Mouse (Mus musculus): ENCODE measurements around the gene Exosc5. TPM values are rescaled to one million over a fixed set of nuclear protein-coding genes. Genes with fewer than 3 reads are reported as not detected.
A peak's percentile ranks its signal among the peaks of the same experiment; 100 is the strongest.

The Exosc5 gene
- polyA plus RNA-seq, 1 experiment from 2014 or later, result 79.7 TPM

DNA sequence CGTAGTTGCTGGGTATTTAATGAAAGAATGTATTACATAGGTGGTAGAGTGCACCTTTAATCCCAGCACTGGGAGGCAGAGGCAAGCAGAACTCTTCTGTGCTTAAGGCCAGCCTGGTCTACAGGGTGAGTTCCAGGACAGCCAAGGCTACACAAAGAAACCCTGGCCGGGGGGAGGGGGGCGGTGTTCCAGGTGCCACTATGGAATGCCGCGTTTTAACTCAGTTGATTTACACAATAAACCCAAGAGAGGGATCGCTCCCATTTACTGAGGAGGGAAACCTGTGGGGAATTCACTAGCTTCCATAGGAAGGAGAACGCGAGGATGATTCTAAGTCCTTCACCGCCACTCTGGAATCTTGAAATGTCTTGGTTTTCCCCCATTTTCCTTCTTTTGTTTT is 10.7 kb downstream of the Exosc5 start:
- H3K36me3 ChIP-seq (ENCODE audit: insufficient read depth), result peaks cover 40% of the 10 kb centered on the region
- H3K4me3 ChIP-seq (ENCODE audit: low read depth, low read length), result no peak overlapping the region
- no peaks in the 10 kb centered on the region for H3K9me3 ChIP-seq (ENCODE audit: low read depth, low read length)
- H3K27me3 ChIP-seq (ENCODE audit: insufficient read depth, low read length), result peaks cover 15% of the 10 kb centered on the region
- H3K9ac ChIP-seq, result no peak overlapping the region
- H3K4me1 ChIP-seq (ENCODE audit: insufficient read depth), result no peaks in the 10 kb centered on the region
- DNase-seq (no peak), ATAC-seq (ENCODE audit: insufficient read depth) (no peak)
- H3K27ac ChIP-seq (ENCODE audit: low read depth), result no peak overlapping the region
- TF ChIP-seq CTCF (IDR thresholded peaks at IDR 0.05; ENCODE audit: low read depth), result no peak
- WGBS, result 78% methylated on average over 9 of the region's 9 CpGs
- H3K4me2 ChIP-seq, result no peak overlapping the region

DNA sequence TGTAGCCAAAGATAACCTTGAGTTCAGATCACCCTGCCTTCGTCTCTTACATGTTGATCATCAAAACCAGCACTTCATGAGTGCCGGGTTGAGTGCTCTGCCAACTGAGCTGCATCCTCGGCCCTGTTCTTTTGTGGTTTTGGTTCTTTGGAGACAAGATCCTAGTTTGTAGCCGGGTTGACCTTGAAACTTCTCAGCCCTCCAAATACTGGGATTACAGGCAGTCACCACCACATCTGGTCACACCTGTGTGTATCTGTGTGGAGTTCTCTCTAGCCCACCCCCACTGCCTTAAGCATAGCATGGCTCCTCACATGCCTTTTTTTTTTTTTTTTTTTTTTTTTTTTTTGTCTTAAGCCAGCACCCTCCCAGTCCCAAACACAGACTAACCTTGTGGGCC is 11.1 kb downstream of the Exosc5 start:
- TF ChIP-seq CTCF (IDR thresholded peaks at IDR 0.05; ENCODE audit: low read depth), result no peak
- WGBS, result 82% methylated on average over 4 of the region's 4 CpGs

DNA sequence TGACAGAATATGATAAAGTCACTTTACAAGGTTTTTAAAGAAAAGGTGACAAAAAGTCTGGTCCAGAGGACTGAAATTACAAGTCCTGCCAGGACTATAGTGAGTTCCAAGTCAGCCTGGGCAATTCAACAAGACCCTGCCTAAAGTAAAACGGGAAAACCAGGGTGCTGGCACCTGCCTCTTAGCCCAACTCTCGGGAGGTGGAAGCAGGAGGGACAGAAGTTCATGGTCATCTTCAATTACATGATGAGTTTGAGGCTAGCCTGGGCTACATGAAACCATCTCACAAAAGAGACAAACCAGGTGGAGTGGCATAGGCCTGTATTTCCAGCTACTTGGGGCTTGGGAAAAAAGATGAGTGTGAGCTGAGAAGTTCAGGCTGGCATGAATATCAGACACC is 12.7 kb downstream of the Exosc5 start:
- ATAC-seq (ENCODE audit: insufficient read depth) (no peak), DNase-seq (no peak)
- H3K9ac ChIP-seq, result no peak overlapping the region
- TF ChIP-seq CTCF (IDR thresholded peaks at IDR 0.05; ENCODE audit: low read depth), result no peak
- H3K27me3 ChIP-seq (ENCODE audit: insufficient read depth, low read length), result peaks cover 28% of the 10 kb centered on the region
- 57% methylated on average over 2 of the region's 2 CpGs for WGBS
- H3K4me1 ChIP-seq (ENCODE audit: insufficient read depth), result 0 out of 2 replicates have a peak, but pooled peaks cover 4% of the 10 kb centered on the region
- no peak overlapping the region for H3K4me3 ChIP-seq (ENCODE audit: low read depth, low read length)
- peaks cover 25% of the 10 kb centered on the region; the same call in 1 of the 2 replicates for H3K36me3 ChIP-seq (ENCODE audit: insufficient read depth)
- no peaks in the 10 kb centered on the region for H3K9me3 ChIP-seq (ENCODE audit: low read depth, low read length)
- no peak overlapping the region for H3K4me2 ChIP-seq
- no peak overlapping the region for H3K27ac ChIP-seq (ENCODE audit: low read depth)

More for the DNA sequence above, 11.1 kb downstream of the Exosc5 start:
- Histone ChIP-seq H3K27me3 (ENCODE audit: insufficient read depth, low read length) (peaks cover 20% of the 10 kb centered on the region), H3K27ac (ENCODE audit: low read depth) (no peak overlapping the region), H3K9ac (no peak overlapping the region), H3K36me3 (ENCODE audit: insufficient read depth) (peaks cover 36% of the 10 kb centered on the region; the same call in 1 of the 2 replicates), H3K4me2 (no peak overlapping the region), H3K9me3 (ENCODE audit: low read depth, low read length) (no peaks in the 10 kb centered on the region), H3K4me1 (ENCODE audit: insufficient read depth) (no peaks in the 10 kb centered on the region), H3K4me3 (ENCODE audit: low read depth, low read length) (no peak overlapping the region)
- no peak for ATAC-seq (ENCODE audit: insufficient read depth)
- no peak for DNase-seq

DNA sequence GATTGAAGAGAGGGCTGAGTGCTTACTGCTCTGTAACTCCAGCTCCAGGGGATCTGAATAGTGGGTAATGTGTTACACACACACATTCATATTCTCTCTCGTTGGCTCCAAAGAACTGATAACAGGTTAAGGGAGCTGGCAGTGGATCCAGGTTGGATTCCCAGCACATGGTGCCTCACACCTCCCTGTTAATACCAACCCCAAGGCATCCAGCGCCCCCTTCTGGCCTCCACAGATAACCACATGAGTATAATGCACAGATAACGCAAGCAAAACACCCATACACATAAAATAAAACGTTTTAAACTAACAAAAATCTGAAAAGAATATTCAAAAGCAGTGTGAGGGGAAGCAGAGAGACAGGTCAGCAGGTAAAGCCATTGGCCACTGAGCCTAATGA is 13.5 kb downstream of the Exosc5 start:
- DNase-seq (no peak), ATAC-seq (ENCODE audit: insufficient read depth) (no peak)
- H3K4me2 ChIP-seq, result no peak overlapping the region
- H3K9ac ChIP-seq, result no peak overlapping the region
- no peak overlapping the region for H3K27ac ChIP-seq (ENCODE audit: low read depth)
- peaks cover 18% of the 10 kb centered on the region; the same call in 1 of the 2 replicates for H3K36me3 ChIP-seq (ENCODE audit: insufficient read depth)
- no peaks in the 10 kb centered on the region for H3K9me3 ChIP-seq (ENCODE audit: low read depth, low read length)
- no peak overlapping the region for H3K4me3 ChIP-seq (ENCODE audit: low read depth, low read length)
- H3K4me1 ChIP-seq (ENCODE audit: insufficient read depth), result 0 out of 2 replicates have a peak, but pooled peaks cover 4% of the 10 kb centered on the region
- WGBS, result 46% methylated on average over 4 of the region's 4 CpGs
- no peak for TF ChIP-seq CTCF (IDR thresholded peaks at IDR 0.05; ENCODE audit: low read depth)
- peaks cover 28% of the 10 kb centered on the region for H3K27me3 ChIP-seq (ENCODE audit: insufficient read depth, low read length)

DNA sequence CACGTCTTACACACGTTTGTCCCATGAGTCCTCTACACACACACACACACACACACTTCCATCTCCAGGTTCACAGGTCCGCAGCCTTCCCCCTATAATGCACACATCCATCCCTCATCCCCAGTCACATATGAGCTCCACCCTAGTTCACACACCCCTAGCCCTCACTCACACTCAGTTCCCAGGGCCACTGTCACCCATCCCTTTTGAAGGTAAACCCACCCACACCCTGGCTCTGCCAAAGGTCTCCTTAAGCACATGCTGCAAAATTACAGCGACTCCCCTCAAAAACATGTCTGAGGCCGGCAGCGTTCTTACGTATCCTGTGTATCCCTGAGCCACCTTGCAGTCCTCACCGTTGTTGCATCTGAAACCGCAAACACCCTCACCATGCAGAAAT is 15.3 kb downstream of the Exosc5 start:
- peaks cover under 1% of the 10 kb centered on the region; the same call in 1 of the 2 replicates for H3K36me3 ChIP-seq (ENCODE audit: insufficient read depth)
- no peak for ATAC-seq (ENCODE audit: insufficient read depth)
- no peak for DNase-seq
- no peaks in the 10 kb centered on the region for H3K9me3 ChIP-seq (ENCODE audit: low read depth, low read length)
- peaks cover 32% of the 10 kb centered on the region for H3K27me3 ChIP-seq (ENCODE audit: insufficient read depth, low read length)
- no peak overlapping the region for H3K9ac ChIP-seq
- H3K4me1 ChIP-seq (ENCODE audit: insufficient read depth), result 0 out of 2 replicates have a peak, but pooled peaks cover 4% of the 10 kb centered on the region
- no peak overlapping the region for H3K27ac ChIP-seq (ENCODE audit: low read depth)
- peak overlapping the region; percentile 56 for H3K4me2 ChIP-seq
- H3K4me3 ChIP-seq (ENCODE audit: low read depth, low read length), result peak overlapping the region; percentile 29; the same call in 1 of the 2 replicates
- no peak for TF ChIP-seq CTCF (IDR thresholded peaks at IDR 0.05; ENCODE audit: low read depth)
- WGBS, result 28% methylated on average over 9 of the region's 9 CpGs

DNA sequence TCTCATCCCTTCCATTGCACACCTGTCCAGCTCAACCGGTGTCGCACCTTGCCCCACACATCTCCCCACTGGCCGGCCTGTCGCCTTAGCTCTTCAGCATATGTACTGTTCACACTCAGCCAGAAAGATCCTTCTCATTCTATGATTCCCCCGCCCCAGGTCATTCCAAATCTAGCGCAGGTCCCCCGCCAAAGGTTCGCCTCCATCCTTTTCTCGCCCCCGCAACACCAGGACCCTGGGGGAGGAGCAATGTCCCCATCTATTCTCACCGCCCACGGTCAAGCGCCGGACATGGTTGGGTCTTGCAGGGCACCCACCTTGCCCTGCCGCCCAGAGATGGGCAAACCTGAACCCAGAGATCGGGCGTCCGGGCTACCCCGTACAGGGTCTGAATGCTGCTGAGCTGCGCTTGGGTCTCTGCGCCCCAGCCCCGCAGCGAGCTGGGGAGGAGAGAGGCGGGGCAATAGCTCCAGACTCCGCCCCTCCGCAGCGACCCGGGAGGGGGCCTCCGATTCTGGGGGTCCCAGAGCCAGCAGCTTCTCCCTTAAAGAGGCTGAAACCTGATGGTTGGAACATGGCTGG is 15.8 kb downstream of the Exosc5 start, which contains the start of gene Tmem91:
Gene Tmem91 (minus strand): TSS at position 448 of the 582 bp plus-strand sequence.
- Histone ChIP-seq H3K9ac (0 out of 2 replicates have a peak within 1 kb of the TSS, but pooled peaks have one; percentile 6), H3K27me3 (ENCODE audit: insufficient read depth, low read length) (peaks cover 32% of the 10 kb centered on the region), H3K36me3 (ENCODE audit: insufficient read depth) (no peaks in the 10 kb centered on the region), H3K9me3 (ENCODE audit: low read depth, low read length) (no peaks in the 10 kb centered on the region), H3K27ac (ENCODE audit: low read depth) (no peak within 1 kb of the TSS), H3K4me1 (ENCODE audit: insufficient read depth) (0 out of 2 replicates have a peak, but pooled peaks cover 4% of the 10 kb centered on the region), H3K4me3 (ENCODE audit: low read depth, low read length) (peak within 1 kb of the TSS; percentile 29), H3K4me2 (peak within 1 kb of the TSS; percentile 56)
- no peak for TF ChIP-seq CTCF (IDR thresholded peaks at IDR 0.05; ENCODE audit: low read depth)
- 3% methylated on average over 29 of the region's 29 CpGs for WGBS
- ATAC-seq (ENCODE audit: insufficient read depth) (no peak), DNase-seq (no peak)

DNA sequence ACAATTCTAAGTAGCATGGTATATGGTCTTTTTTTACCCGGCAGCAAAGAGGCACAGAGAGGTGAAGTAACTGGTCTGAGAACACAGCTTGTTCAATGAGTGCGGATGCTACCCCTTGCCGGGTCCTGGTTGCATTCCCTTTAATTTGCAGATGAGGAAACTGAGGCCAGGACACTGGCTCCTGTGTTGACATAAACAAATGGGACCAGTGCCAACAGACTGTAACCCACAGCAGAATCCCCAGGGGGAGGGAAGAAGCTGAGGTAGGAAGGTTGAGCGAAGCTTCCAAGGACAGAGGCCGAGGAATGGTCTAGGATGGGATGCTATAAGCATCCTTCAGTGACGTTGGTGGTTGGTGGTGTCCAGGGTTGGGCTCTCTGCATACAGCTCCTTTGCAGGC is 16.4 kb downstream of the Exosc5 start:
- peaks cover 32% of the 10 kb centered on the region for H3K27me3 ChIP-seq (ENCODE audit: insufficient read depth, low read length)
- H3K4me3 ChIP-seq (ENCODE audit: low read depth, low read length), result peak overlapping the region; percentile 29; the same call in 1 of the 2 replicates
- no peak overlapping the region for H3K9ac ChIP-seq
- no peak for TF ChIP-seq CTCF (IDR thresholded peaks at IDR 0.05; ENCODE audit: low read depth)
- 0 out of 2 replicates have a peak, but pooled peaks cover 4% of the 10 kb centered on the region for H3K4me1 ChIP-seq (ENCODE audit: insufficient read depth)
- H3K4me2 ChIP-seq, result peak overlapping the region; percentile 56
- H3K27ac ChIP-seq (ENCODE audit: low read depth), result no peak overlapping the region
- DNase-seq (no peak), ATAC-seq (ENCODE audit: insufficient read depth) (no peak)
- 50% methylated on average over 6 of the region's 6 CpGs for WGBS
- no peaks in the 10 kb centered on the region for H3K9me3 ChIP-seq (ENCODE audit: low read depth, low read length)
- no peaks in the 10 kb centered on the region for H3K36me3 ChIP-seq (ENCODE audit: insufficient read depth)
